Mouse (Mus musculus) megakaryocyte, embryonic 14.5 days (primary cell): Measurements from ENCODE around the gene Ccdc102a.

Experiments used
- FLI1 ChIP-seq: IDR thresholded peaks from 2 replicates; pipeline ENCODE4 v1.6.1; 2012; ENCODE audit warnings: low read length, inconsistent platforms, mixed read lengths
- GATA1 ChIP-seq: IDR thresholded peaks from 3 replicates; pipeline ENCODE4 v1.6.1; 2012; ENCODE audit warnings: mixed read lengths, low read length, inconsistent platforms, borderline replicate concordance

DNA sequence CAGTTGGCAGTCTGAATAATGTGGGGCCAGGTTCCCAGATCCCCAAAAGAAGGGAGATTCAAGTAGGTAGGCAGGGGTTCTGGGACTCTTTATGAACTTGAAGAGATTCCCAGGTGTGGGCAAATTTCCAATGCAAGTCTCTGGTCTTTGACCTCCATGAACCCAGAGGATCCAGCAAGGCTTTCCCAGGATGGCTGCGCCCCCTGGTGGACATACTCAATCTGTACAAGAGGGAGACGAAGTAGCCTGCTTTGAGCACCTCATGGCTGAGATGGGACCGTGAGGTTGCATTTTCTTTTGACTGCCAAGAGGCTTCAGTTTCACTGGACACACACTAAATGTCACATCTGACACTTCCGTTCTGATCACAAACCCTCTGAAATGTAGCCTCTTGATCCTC is 9.1 kb downstream of the Ccdc102a start:
- no peak for TF ChIP-seq GATA1
- no peak for TF ChIP-seq FLI1
